Mouse (Mus musculus): ENCODE results near the gene Zfyve9. TPM values are rescaled to one million over a fixed set of nuclear protein-coding genes. Genes with fewer than 3 reads are reported as not detected.

The Zfyve9 gene
- 0.01 TPM in 1 of 2 replicates, not detected in the other for polyA plus RNA-seq (2012; ENCODE audit: insufficient read depth, low replicate concordance)

GRCm38 (mm10) chr4:108780057-108780863, at the start of gene Zfyve9:
Zfyve9 (minus strand) TSS chr4:108780798.
- Histone ChIP-seq H3K36me3 (replicated peaks; ENCODE audit: low read length) (no peaks in the 10 kb centered on the region), H3K4me1 (peaks cover 13% of the 10 kb centered on the region), H3K9me3 (no peaks in the 10 kb centered on the region), H3K27me3 (replicated peaks) (peaks cover 54% of the 10 kb centered on the region), H3K4me3 (replicated peaks) (peak within 1 kb of the TSS; percentile 93)
- TF ChIP-seq GATA1 (IDR thresholded peaks at IDR 0.05; ENCODE audit: borderline replicate concordance, low read length), result no peak
- TF ChIP-seq FLI1 (IDR thresholded peaks at IDR 0.05; ENCODE audit: low read length), result no peak

- no peak overlapping the region for H3K4me3 ChIP-seq (replicated peaks)
- no peaks in the 10 kb centered on the region for H3K27me3 ChIP-seq (replicated peaks)
- no peaks in the 10 kb centered on the region for H3K9me3 ChIP-seq
- peaks cover 76% of the 10 kb centered on the region for H3K36me3 ChIP-seq (replicated peaks; ENCODE audit: low read length)
- peaks cover 2% of the 10 kb centered on the region; the same call in 1 of the 2 replicates for H3K4me1 ChIP-seq
- no peak for TF ChIP-seq GATA1 (IDR thresholded peaks at IDR 0.05; ENCODE audit: borderline replicate concordance, low read length)
- no peak for TF ChIP-seq FLI1 (IDR thresholded peaks at IDR 0.05; ENCODE audit: low read length)
Observed at GRCm38 (mm10) chr4:108826643-108827042, 46.0 kb upstream of the Zfyve9 start.

GRCm38 (mm10) chr4:108826096-108826495, 45.5 kb upstream of the Zfyve9 start:
- no peaks in the 10 kb centered on the region for H3K27me3 ChIP-seq (replicated peaks)
- TF ChIP-seq FLI1 (IDR thresholded peaks at IDR 0.05; ENCODE audit: low read length) (no peak), GATA1 (IDR thresholded peaks at IDR 0.05; ENCODE audit: borderline replicate concordance, low read length) (no peak)
- no peak overlapping the region for H3K4me3 ChIP-seq (replicated peaks)
- no peaks in the 10 kb centered on the region for H3K9me3 ChIP-seq
- H3K4me1 ChIP-seq, result no peaks in the 10 kb centered on the region; the same call in 1 of the 2 replicates
- peaks cover 81% of the 10 kb centered on the region for H3K36me3 ChIP-seq (replicated peaks; ENCODE audit: low read length)

GRCm38 (mm10) chr4:108825677-108826076, 45.1 kb upstream of the Zfyve9 start:
- H3K27me3 ChIP-seq (replicated peaks), result no peaks in the 10 kb centered on the region
- TF ChIP-seq GATA1 (IDR thresholded peaks at IDR 0.05; ENCODE audit: borderline replicate concordance, low read length), result no peak
- no peak for TF ChIP-seq FLI1 (IDR thresholded peaks at IDR 0.05; ENCODE audit: low read length)
- H3K36me3 ChIP-seq (replicated peaks; ENCODE audit: low read length), result peaks cover 85% of the 10 kb centered on the region
- no peaks in the 10 kb centered on the region for H3K9me3 ChIP-seq
- no peak overlapping the region for H3K4me3 ChIP-seq (replicated peaks)
- H3K4me1 ChIP-seq, result no peaks in the 10 kb centered on the region

- H3K9me3 ChIP-seq, result no peaks in the 10 kb centered on the region
- peaks cover 6% of the 10 kb centered on the region for H3K36me3 ChIP-seq (replicated peaks; ENCODE audit: low read length)
- TF ChIP-seq GATA1 (IDR thresholded peaks at IDR 0.05; ENCODE audit: borderline replicate concordance, low read length), result no peak
- peaks cover 9% of the 10 kb centered on the region for H3K27me3 ChIP-seq (replicated peaks)
- no peak overlapping the region for H3K4me3 ChIP-seq (replicated peaks)
- peaks cover 5% of the 10 kb centered on the region; the same call in 1 of the 2 replicates for H3K4me1 ChIP-seq
Observed at GRCm38 (mm10) chr4:108811550-108811949, 31.0 kb upstream of the Zfyve9 start.

- Histone ChIP-seq H3K27me3 (replicated peaks) (peaks cover 9% of the 10 kb centered on the region), H3K4me1 (peaks cover 5% of the 10 kb centered on the region; the same call in 1 of the 2 replicates), H3K36me3 (replicated peaks; ENCODE audit: low read length) (peaks cover 6% of the 10 kb centered on the region), H3K4me3 (replicated peaks) (no peak overlapping the region), H3K9me3 (no peaks in the 10 kb centered on the region)
- TF ChIP-seq GATA1 (IDR thresholded peaks at IDR 0.05; ENCODE audit: borderline replicate concordance, low read length), result no peak
Observed at GRCm38 (mm10) chr4:108811142-108811541, 30.5 kb upstream of the Zfyve9 start.

- Histone ChIP-seq H3K27me3 (replicated peaks) (peaks cover 12% of the 10 kb centered on the region), H3K36me3 (replicated peaks; ENCODE audit: low read length) (no peaks in the 10 kb centered on the region), H3K4me3 (replicated peaks) (no peak overlapping the region), H3K9me3 (no peaks in the 10 kb centered on the region), H3K4me1 (peaks cover 5% of the 10 kb centered on the region; the same call in 1 of the 2 replicates)
- no peak for TF ChIP-seq FLI1 (IDR thresholded peaks at IDR 0.05; ENCODE audit: low read length)
- no peak for TF ChIP-seq GATA1 (IDR thresholded peaks at IDR 0.05; ENCODE audit: borderline replicate concordance, low read length)
Observed at GRCm38 (mm10) chr4:108803535-108803934, 22.9 kb upstream of the Zfyve9 start.

GRCm38 (mm10) chr4:108798083-108798830, 17.7 kb upstream of the Zfyve9 start:
- H3K27me3 ChIP-seq (replicated peaks), result peaks cover 6% of the 10 kb centered on the region
- no peak for TF ChIP-seq FLI1 (IDR thresholded peaks at IDR 0.05; ENCODE audit: low read length)
- no peak for TF ChIP-seq GATA1 (IDR thresholded peaks at IDR 0.05; ENCODE audit: borderline replicate concordance, low read length)
- H3K9me3 ChIP-seq, result no peaks in the 10 kb centered on the region
- H3K4me1 ChIP-seq, result 0 out of 2 replicates have a peak, but pooled peaks cover 4% of the 10 kb centered on the region
- H3K36me3 ChIP-seq (replicated peaks; ENCODE audit: low read length), result no peaks in the 10 kb centered on the region
- no peak overlapping the region for H3K4me3 ChIP-seq (replicated peaks)

- peaks cover 6% of the 10 kb centered on the region for H3K27me3 ChIP-seq (replicated peaks)
- no peaks in the 10 kb centered on the region for H3K36me3 ChIP-seq (replicated peaks; ENCODE audit: low read length)
- no peak overlapping the region for H3K4me3 ChIP-seq (replicated peaks)
- no peak for TF ChIP-seq GATA1 (IDR thresholded peaks at IDR 0.05; ENCODE audit: borderline replicate concordance, low read length)
- TF ChIP-seq FLI1 (IDR thresholded peaks at IDR 0.05; ENCODE audit: low read length), result no peak
- H3K4me1 ChIP-seq, result 0 out of 2 replicates have a peak, but pooled peaks cover 4% of the 10 kb centered on the region
- H3K9me3 ChIP-seq, result no peaks in the 10 kb centered on the region
Observed at GRCm38 (mm10) chr4:108796701-108797100, 16.1 kb upstream of the Zfyve9 start.

- no peak for TF ChIP-seq FLI1 (IDR thresholded peaks at IDR 0.05; ENCODE audit: low read length)
- no peak for TF ChIP-seq GATA1 (IDR thresholded peaks at IDR 0.05; ENCODE audit: borderline replicate concordance, low read length)
- no peaks in the 10 kb centered on the region for H3K9me3 ChIP-seq
- H3K4me3 ChIP-seq (replicated peaks), result no peak overlapping the region
- no peaks in the 10 kb centered on the region for H3K36me3 ChIP-seq (replicated peaks; ENCODE audit: low read length)
- 0 out of 2 replicates have a peak, but pooled peaks cover 4% of the 10 kb centered on the region for H3K4me1 ChIP-seq
- peaks cover 11% of the 10 kb centered on the region for H3K27me3 ChIP-seq (replicated peaks)
Observed at GRCm38 (mm10) chr4:108793941-108794340, 13.3 kb upstream of the Zfyve9 start.
